Mouse (Mus musculus) megakaryocyte, adult 5-6 weeks (primary cell): ENCODE results near the gene Tmem179b. TPM values are rescaled to one million over a fixed set of nuclear protein-coding genes. Genes with fewer than 3 reads are reported as not detected.

Experiments used
- ATAC-seq: 2 replicates; pipeline ENCODE4 v1.8.0; 2016; ENCODE audit warnings: mild to moderate bottlenecking, inconsistent platforms; ENCODE audit not compliant: poor library complexity, severe bottlenecking
- total RNA-seq, 2 experiments: library from RNA; stranded (forward) in 1 of 2; stranded (reverse) in 1 of 2; fragments of 153-499, 151-499 nt in 1 of 2; fragments of 221-1000, 200-1000 nt in 1 of 2; gene quantifications; 2 replicates each; pipeline versions ENCODE4 v1.2.3 to v1.2.4; 2015 to 2017

Gene Tmem179b
- total RNA-seq (2015) (172 and 177 TPM in 2 replicates), total RNA-seq (2017) (98.4 and 108 TPM in 2 replicates)

DNA sequence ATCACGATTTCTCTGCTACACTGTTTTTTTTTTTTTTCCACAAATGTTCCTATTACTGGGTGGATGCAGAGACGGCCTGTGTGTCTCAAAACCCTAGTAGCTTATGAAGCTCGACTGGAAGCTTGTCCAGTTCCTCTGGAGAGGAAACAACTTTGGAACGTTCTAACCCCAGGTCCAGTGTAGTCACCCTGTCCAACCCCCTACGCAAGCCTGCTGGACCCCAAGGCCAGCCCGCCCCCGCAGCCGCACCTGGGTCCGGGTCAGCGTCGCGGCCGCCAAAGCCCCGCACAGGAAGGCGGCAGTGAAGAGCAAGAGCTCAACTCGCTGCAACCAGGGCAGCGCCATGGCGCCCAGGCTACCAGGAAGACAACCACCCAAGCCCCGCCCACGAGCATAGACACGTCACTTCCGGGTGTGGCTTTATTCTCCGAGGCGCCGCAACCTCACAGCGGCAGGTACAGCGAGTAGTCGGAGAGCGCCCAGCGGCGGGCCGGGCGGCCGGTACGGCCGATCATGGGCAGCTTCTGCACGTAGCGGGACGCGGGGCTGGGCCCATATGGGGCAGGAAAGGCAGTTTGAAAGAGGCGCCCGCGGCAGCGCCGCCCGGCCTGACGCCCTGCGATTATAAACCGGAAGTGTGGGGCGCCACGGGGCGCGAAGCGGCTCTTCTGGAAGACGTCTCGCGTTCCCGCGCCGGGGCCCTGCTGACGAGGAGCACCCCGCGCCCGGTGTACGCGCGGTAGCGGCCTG lies at the start of gene Tmem179b:
TSS of gene Tmem179b (minus strand) at position 382 of the 750 bp plus-strand sequence.
- ATAC-seq = peak; percentile 92

DNA sequence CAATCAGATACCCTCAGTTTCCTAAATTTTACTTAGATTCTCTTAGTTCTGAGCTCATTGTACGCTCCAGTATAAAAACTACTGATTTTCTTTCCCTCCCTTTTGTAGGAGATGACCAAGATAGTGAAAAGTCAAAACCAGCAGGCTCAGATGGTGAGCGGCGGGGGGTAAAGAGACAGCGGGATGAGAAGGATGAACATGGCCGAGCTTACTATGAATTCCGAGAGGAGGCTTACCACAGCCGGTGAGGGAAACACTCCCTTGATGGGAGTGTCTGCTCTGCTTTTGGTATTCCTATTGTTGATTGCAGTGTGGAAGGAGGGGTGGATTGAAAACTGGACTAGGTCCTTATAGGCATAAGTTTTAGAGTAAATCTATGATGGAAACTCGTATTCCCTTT lies 48.4 kb upstream of the Tmem179b start:
- no peak for ATAC-seq

DNA sequence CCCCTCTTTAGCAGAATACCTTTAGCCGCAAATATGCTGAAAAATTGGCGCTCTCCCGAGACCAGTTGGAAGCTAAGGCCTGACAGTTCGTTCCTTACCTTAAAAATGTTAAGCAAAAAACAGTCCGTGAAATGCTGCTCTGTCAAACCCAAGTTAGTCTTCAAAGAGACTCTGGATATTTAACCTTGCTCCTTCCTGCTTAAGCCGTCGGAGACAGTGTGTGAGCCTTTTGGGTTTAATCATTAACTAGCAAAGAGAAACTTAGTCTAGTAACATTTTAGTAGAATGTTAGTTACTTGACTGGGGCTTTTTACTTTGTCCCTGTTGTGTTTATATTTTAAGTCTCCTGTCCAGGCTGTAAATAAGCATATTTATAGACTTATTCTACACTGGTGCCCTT lies 46.9 kb upstream of the Tmem179b start:
- no peak for ATAC-seq

GRCm38 (mm10) chr19:8820424-8820956 lies 46.2 kb upstream of the Tmem179b start:
- peak; percentile 5 for ATAC-seq

DNA sequence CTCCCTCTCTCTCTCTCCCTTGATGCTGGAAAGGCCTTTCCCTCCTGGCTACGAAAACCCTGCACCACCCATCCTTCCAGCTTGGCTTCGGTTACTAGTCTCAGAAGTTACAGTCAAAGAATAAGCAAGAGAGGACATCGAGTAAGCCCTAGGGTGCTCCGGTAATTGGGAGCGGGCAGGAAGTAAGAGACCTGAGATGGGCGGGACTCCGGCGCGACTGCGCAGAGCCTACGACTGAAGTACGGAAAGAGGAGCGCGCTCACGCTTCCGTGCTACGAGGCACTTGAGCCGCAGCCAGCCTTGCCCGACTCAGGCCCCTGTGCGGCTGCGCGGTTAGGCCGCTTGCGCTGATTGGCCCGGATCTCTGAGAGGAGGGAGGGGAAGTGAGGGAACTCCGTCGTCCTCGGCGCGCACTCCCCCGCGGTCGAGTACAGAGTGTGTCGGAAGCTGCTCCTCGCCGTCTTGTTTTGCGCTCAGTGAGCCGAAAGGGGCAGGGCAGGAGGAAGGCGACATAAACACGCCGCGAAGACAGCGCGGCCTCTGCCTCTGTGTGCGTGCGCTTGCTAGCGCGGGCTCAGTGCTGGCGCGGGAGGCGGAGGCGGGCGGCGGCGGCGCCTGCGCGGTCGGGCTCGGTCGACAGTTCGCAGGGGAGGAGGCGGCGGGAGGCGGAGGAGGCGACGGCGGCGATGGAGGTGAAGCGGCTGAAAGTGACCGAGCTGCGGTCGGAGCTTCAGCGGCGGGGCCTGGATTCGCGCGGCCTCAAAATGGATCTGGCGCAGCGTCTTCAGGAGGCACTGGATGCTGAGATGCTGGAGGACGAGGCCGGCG lies 45.5 kb upstream of the Tmem179b start, which contains the start of gene Hnrnpul2:
TSS of gene Hnrnpul2 (plus strand) at position 415 of the 828 bp plus-strand sequence.
- ATAC-seq = peak; percentile 84

GRCm38 (mm10) chr19:8818801-8819595 lies 44.7 kb upstream of the Tmem179b start, which contains the start of gene Ttc9c:
Gene Ttc9c, minus strand, starts transcription at chr19:8819333.
- peak; percentile 74 for ATAC-seq

GRCm38 (mm10) chr19:8818301-8818798 lies 44.1 kb upstream of the Tmem179b start:
- ATAC-seq = no peak

DNA sequence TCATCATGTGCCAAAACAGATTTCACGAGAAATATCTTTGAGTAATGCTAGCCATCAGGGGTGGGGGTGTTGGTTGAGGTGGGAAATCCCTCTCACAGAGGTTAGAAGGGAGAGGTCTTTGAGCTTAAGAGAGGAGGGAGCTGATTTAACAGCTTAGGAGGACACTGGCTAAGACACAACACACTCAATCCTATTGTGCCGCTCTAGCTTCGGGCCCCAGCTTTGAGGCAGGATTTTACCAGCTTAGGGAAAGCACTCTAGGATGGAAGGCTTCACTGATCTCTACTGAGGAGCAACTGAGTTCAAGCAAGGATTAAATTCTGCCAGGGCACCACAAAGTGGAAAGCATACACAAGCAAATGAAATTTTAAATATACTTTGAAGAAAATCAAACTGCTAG lies 42.7 kb upstream of the Tmem179b start:
- ATAC-seq = no peak

DNA sequence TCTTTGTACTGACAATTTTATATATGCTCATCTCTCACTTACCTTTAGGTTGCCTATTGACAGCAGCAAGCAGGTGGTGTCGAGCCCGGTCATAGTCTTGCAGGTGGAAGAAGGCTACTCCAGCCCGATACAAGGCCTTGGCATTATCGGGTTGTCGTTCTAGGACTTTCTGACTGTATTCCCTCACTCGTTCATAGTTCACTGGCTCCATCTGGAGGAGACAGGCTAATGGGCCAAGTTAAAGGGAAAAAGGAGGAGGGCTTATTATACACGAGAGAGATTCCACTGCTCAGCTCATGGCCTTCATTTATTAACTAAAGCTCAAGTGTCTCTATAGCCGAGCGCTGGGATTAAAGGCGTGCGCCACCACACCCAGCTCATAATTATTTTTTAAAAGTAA lies 41.5 kb upstream of the Tmem179b start:
- no peak for ATAC-seq

DNA sequence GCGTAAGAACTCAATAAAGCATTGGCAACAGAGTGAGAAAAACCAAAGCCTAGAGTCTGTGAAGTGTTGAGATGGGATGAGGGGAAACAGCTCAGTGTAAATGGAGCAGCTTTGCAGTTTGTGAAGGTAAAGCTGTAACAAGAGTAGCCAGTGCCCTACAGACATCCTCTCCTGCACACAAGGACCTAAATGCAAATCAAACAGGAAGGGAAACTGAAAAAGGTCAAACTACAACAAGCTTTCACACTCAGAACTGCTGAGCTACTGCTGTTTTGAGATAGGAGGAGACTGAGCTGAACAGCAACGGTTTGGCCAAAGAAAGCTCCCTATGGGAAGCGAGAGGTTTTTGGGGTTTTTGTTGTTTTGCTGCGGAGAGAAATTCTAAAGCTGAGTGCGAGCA lies 32.5 kb upstream of the Tmem179b start:
- no peak for ATAC-seq

GRCm38 (mm10) chr19:8803879-8804660 lies 29.8 kb upstream of the Tmem179b start:
- ATAC-seq = no peak

DNA sequence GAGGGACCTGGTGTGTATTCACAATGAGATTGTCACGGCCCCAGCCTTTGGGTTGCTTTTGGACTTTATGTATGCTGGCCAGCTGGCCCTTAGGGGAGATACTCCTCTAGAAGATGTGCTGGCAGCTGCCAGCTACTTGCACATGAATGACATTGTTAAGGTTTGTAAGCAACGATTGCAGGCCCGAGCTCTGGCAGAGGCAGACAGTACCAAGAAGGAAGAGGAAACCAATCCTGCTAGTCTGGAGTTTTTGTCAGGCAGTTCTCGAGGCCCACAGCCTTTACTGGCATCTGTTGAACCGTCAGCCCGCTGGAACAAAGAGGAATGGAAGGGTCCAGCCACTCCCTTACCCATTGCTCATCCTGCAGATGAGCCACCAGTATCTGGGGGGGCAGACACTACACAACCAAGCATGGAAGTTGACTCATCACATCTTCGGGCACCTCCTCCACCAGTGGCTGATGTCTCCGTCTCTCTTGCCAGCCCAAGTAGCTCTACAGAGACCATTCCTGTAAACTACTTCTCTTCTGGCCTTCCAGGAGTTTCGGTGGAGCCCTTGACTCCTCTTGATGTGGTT lies 29.0 kb upstream of the Tmem179b start:
- ATAC-seq = no peak

- ATAC-seq = peak; percentile 90
These were observed 28.0 kb upstream of the Tmem179b start, which contains the start of gene Zbtb3 for GRCm38 (mm10) chr19:8802130-8802821. Gene Zbtb3, plus strand, starts transcription at chr19:8802555.

GRCm38 (mm10) chr19:8798947-8799315 lies 24.7 kb upstream of the Tmem179b start:
- ATAC-seq = no peak

DNA sequence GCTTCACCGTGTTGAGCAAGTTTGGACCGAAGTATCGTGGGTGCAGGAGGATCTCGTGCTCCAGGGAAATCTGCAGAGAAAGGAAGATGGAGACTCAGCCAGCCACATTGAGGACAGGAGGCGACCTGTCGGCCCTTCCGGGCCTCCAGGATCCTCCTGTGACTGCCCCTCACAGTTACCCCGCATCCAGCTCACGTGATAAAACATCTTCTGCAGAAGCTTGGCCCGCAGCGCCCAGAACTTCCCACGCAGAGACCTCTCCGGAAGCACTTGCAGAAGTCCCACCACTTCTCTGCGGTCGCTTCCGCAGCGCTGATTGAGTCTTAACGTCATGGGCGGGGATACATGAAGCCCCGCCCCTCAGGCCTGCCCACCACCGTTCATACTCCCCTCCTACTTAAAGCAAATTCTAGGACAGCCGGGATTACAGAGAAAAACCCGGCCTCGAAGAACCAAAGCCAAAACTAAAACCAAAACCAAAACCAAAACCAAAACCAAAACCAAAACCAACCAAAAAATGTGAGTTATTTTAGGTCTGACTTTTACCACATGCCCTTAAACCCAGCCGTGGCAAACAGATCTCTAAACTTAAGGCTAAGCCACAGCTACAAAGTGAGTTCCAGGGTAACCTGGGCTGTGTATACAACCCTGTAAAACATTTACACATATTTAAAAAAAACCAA lies 24.1 kb upstream of the Tmem179b start, which contains the start of gene Polr2g:
TSS of gene Polr2g (minus strand) at position 314 of the 683 bp plus-strand sequence.
- ATAC-seq = peak; percentile 77

- ATAC-seq = no peak
These were observed 15.9 kb upstream of the Tmem179b start for GRCm38 (mm10) chr19:8790171-8790570.

GRCm38 (mm10) chr19:8789171-8789570 lies 14.9 kb upstream of the Tmem179b start:
- no peak for ATAC-seq

- no peak for ATAC-seq
These were observed 14.3 kb upstream of the Tmem179b start for GRCm38 (mm10) chr19:8788521-8788920.
